Mouse (Mus musculus) C2C12 (cell line): Measurements from ENCODE around the gene Kcnn3.

Experiments
- CEBPB ChIP-seq: IDR thresholded peaks from one replicate; pipeline ENCODE4 v1.6.1; 2011; ENCODE audit warnings: low read depth, mild to moderate bottlenecking, control low read depth, moderate library complexity
- CTCF ChIP-seq: IDR thresholded peaks from one replicate; pipeline ENCODE4 v1.5.1; 2011; ENCODE audit not compliant: control insufficient read depth, insufficient read depth, insufficient read length
- FOSL1 ChIP-seq: IDR thresholded peaks from one replicate; pipeline ENCODE4 v1.8.0; 2011; ENCODE audit warnings: mild to moderate bottlenecking, low read length; ENCODE audit not compliant: poor library complexity, insufficient read depth, severe bottlenecking
- MAX ChIP-seq: IDR thresholded peaks from one replicate; pipeline ENCODE4 v1.6.1; 2011; ENCODE audit warnings: mild to moderate bottlenecking, control low read depth
- MYOD1 ChIP-seq: IDR thresholded peaks from one replicate; pipeline ENCODE4 v1.6.1; 2011; ENCODE audit warnings: low read depth; ENCODE audit not compliant: control insufficient read depth, insufficient read length
- MYOG ChIP-seq: IDR thresholded peaks from one replicate; pipeline ENCODE4 v1.6.1; 2011; ENCODE audit not compliant: control insufficient read depth, insufficient read length; ENCODE audit errors: extremely low read depth
- USF1 ChIP-seq: IDR thresholded peaks from one replicate; pipeline ENCODE4 v1.6.1; 2011; ENCODE audit warnings: low read depth, mild to moderate bottlenecking, control low read depth, moderate library complexity

GRCm38 (mm10) chr3:89584254-89584653, 64.3 kb downstream of the Kcnn3 start:
- TF ChIP-seq CTCF (no peak), MAX (no peak), MYOG (no peak), USF1 (no peak), FOSL1 (no peak), CEBPB (no peak), MYOD1 (no peak)
